In genomic region chr10:17869822-17870662, GRCm38 (mm10) we compare ENCODE assay signal across 8 mouse cellular contexts.
DNase-seq lines count a peak whose midpoint lies in the region; ATAC-seq and TF ChIP-seq lines count a peak whose summit lies in the region.

No protein-coding gene starts in this region.

- no peaks in the 10 kb centered on the region for H3K27me3 ChIP-seq in embryonic facial prominence, embryonic 15.5 days
- no peaks in the 10 kb centered on the region for H3K27me3 ChIP-seq in heart, embryonic 11.5 days (ENCODE audit: control insufficient read depth, insufficient read depth, low read length)
- no peaks in the 10 kb centered on the region for H3K27me3 ChIP-seq in kidney, embryonic 16.5 days (ENCODE audit: insufficient read depth, low read length)
- H3K27me3 ChIP-seq in liver, adult 2 months (ENCODE audit: control insufficient read depth, insufficient read depth, low read length): no peaks in the 10 kb centered on the region
- no peaks in the 10 kb centered on the region for H3K27me3 ChIP-seq in neural tube, embryonic 11.5 days (ENCODE audit: control insufficient read depth, insufficient read depth, low read length)
- H3K27me3 ChIP-seq in stomach, postnatal 0 days (ENCODE audit: control insufficient read depth, insufficient read depth, low read length): no peaks in the 10 kb centered on the region

- H3K79me2 ChIP-seq in liver, adult 2 months (ENCODE audit: control insufficient read depth, insufficient read depth, low read length): no peaks in the 10 kb centered on the region

- H3K27ac ChIP-seq in embryonic facial prominence, embryonic 15.5 days (replicated peaks): no peak overlapping the region
- H3K27ac ChIP-seq in heart, embryonic 11.5 days (ENCODE audit: low read depth, low read length): no peak overlapping the region
- H3K27ac ChIP-seq in kidney, embryonic 16.5 days (ENCODE audit: low read length): no peak overlapping the region
- no peak overlapping the region for H3K27ac ChIP-seq in liver, adult 2 months (replicated peaks; ENCODE audit: insufficient read depth, low read depth, low read length)
- no peak overlapping the region for H3K27ac ChIP-seq in neural tube, embryonic 11.5 days (ENCODE audit: low read depth, low read length)
- H3K27ac ChIP-seq in stomach, postnatal 0 days (replicated peaks): no peak overlapping the region

- no peak overlapping the region for H3K4me2 ChIP-seq in embryonic facial prominence, embryonic 15.5 days (replicated peaks)
- no peak overlapping the region for H3K4me2 ChIP-seq in heart, embryonic 11.5 days
- H3K4me2 ChIP-seq in kidney, embryonic 16.5 days (replicated peaks; ENCODE audit: low read depth, low read length): no peak overlapping the region
- H3K4me2 ChIP-seq in neural tube, embryonic 11.5 days (ENCODE audit: low read depth): no peak overlapping the region
- no peak overlapping the region for H3K4me2 ChIP-seq in stomach, postnatal 0 days (replicated peaks; ENCODE audit: low read depth)

- no peak overlapping the region for H3K9ac ChIP-seq in embryonic facial prominence, embryonic 15.5 days
- H3K9ac ChIP-seq in heart, embryonic 11.5 days (ENCODE audit: low read depth, low read length): no peak overlapping the region
- H3K9ac ChIP-seq in kidney, embryonic 16.5 days (replicated peaks; ENCODE audit: low read length): no peak overlapping the region
- no peak overlapping the region for H3K9ac ChIP-seq in liver, adult 2 months (ENCODE audit: low read depth, low read length)
- H3K9ac ChIP-seq in neural tube, embryonic 11.5 days (ENCODE audit: low read length): no peak overlapping the region
- H3K9ac ChIP-seq in stomach, postnatal 0 days (ENCODE audit: low read length): no peak overlapping the region

- no peak for TF ChIP-seq EP300 in stomach, postnatal 0 days (optimal IDR thresholded peaks at IDR 0.05)

- peak; percentile 88 for ATAC-seq in embryonic facial prominence, embryonic 15.5 days (ENCODE audit: insufficient number of reproducible peaks, low FRiP score, low TSS enrichment, low read depth)
- ATAC-seq in heart, embryonic 11.5 days (replicated peaks; ENCODE audit: insufficient number of reproducible peaks, low FRiP score, low TSS enrichment): peak; percentile 77
- peak; percentile 97 for ATAC-seq in kidney, embryonic 16.5 days (ENCODE audit: low FRiP score, low TSS enrichment)
- ATAC-seq in neural tube, embryonic 11.5 days (ENCODE audit: insufficient read depth, low FRiP score, low TSS enrichment): peak; percentile 85
- peak; percentile 82; the same call in 1 of the 2 replicates for ATAC-seq in stomach, postnatal 0 days (ENCODE audit: low FRiP score, low TSS enrichment)

- H3K9me3 ChIP-seq in embryonic facial prominence, embryonic 15.5 days (replicated peaks): no peaks in the 10 kb centered on the region
- no peaks in the 10 kb centered on the region; the same call in 1 of the 2 replicates for H3K9me3 ChIP-seq in heart, embryonic 11.5 days (replicated peaks; ENCODE audit: control insufficient read depth, low read length)
- no peaks in the 10 kb centered on the region; the same call in 1 of the 2 replicates for H3K9me3 ChIP-seq in kidney, embryonic 16.5 days (ENCODE audit: low read length)
- no peaks in the 10 kb centered on the region for H3K9me3 ChIP-seq in neural tube, embryonic 11.5 days (ENCODE audit: control insufficient read depth, low read length)
- H3K9me3 ChIP-seq in stomach, postnatal 0 days (ENCODE audit: control insufficient read depth, low read length): no peaks in the 10 kb centered on the region

- TF ChIP-seq POLR2A in liver, adult 2 months (IDR thresholded peaks at IDR 0.05; ENCODE audit: extremely low read depth, insufficient read depth, low read length): no peak

- peak; percentile 66 for DNase-seq in A20 (ENCODE audit: low read depth, low spot score)
- peak; percentile 50 for DNase-seq in adrenal gland, postnatal 25 days
- peak; percentile 61 for DNase-seq in liver, adult 2 months (ENCODE audit: extremely low read depth, low read depth, low spot score)
- DNase-seq in neural tube, embryonic 11.5 days (ENCODE audit: low spot score): peak; percentile 63
- DNase-seq in stomach, postnatal 0 days (ENCODE audit: low spot score): peak; percentile 65

- peak; percentile 92 for TF ChIP-seq CTCF in liver, adult 2 months (IDR thresholded peaks at IDR 0.05; ENCODE audit: low read depth, low read length)
- peak; percentile 97 for TF ChIP-seq CTCF in stomach, postnatal 0 days (IDR thresholded peaks at IDR 0.05; ENCODE audit: low read depth)

- H3K36me3 ChIP-seq in embryonic facial prominence, embryonic 15.5 days: no peaks in the 10 kb centered on the region
- H3K36me3 ChIP-seq in heart, embryonic 11.5 days (ENCODE audit: control insufficient read depth, insufficient read depth, low read length): no peaks in the 10 kb centered on the region
- no peaks in the 10 kb centered on the region for H3K36me3 ChIP-seq in kidney, embryonic 16.5 days (ENCODE audit: insufficient read depth, low read length)
- H3K36me3 ChIP-seq in liver, adult 2 months (ENCODE audit: control insufficient read depth, insufficient read depth, low read length): no peaks in the 10 kb centered on the region
- no peaks in the 10 kb centered on the region for H3K36me3 ChIP-seq in neural tube, embryonic 11.5 days (ENCODE audit: control insufficient read depth, insufficient read depth, low read length)
- H3K36me3 ChIP-seq in stomach, postnatal 0 days (ENCODE audit: control insufficient read depth, insufficient read depth, low read length): no peaks in the 10 kb centered on the region

- no peaks in the 10 kb centered on the region for H3K4me1 ChIP-seq in embryonic facial prominence, embryonic 15.5 days
- no peaks in the 10 kb centered on the region for H3K4me1 ChIP-seq in heart, embryonic 11.5 days (ENCODE audit: control insufficient read depth, insufficient read depth, low read length)
- no peaks in the 10 kb centered on the region for H3K4me1 ChIP-seq in kidney, embryonic 16.5 days (ENCODE audit: insufficient read depth, low read length)
- H3K4me1 ChIP-seq in liver, adult 2 months (ENCODE audit: control insufficient read depth, insufficient read depth, low read length): no peaks in the 10 kb centered on the region
- peaks cover 4% of the 10 kb centered on the region; the same call in 1 of the 2 replicates for H3K4me1 ChIP-seq in neural tube, embryonic 11.5 days (ENCODE audit: control insufficient read depth, insufficient read depth, low read length)
- no peaks in the 10 kb centered on the region for H3K4me1 ChIP-seq in stomach, postnatal 0 days (replicated peaks; ENCODE audit: control insufficient read depth, insufficient read depth)

- WGBS in embryonic facial prominence, embryonic 15.5 days: 20% methylated on average over 5 of the region's 5 CpGs
- 27% methylated on average over 5 of the region's 5 CpGs for WGBS in heart, embryonic 11.5 days (ENCODE audit: insufficient replicate concordance)
- 24% methylated on average over 5 of the region's 5 CpGs for WGBS in kidney, embryonic 16.5 days
- WGBS in liver, adult 2 months: 47% methylated on average over 5 of the region's 5 CpGs
- 27% methylated on average over 5 of the region's 5 CpGs for WGBS in neural tube, embryonic 11.5 days
- WGBS in stomach, postnatal 0 days: 22% methylated on average over 5 of the region's 5 CpGs

- H3K4me3 ChIP-seq in embryonic facial prominence, embryonic 15.5 days (replicated peaks): no peak overlapping the region
- H3K4me3 ChIP-seq in heart, embryonic 11.5 days (ENCODE audit: low read depth, low read length): no peak overlapping the region
- no peak overlapping the region for H3K4me3 ChIP-seq in kidney, embryonic 16.5 days (ENCODE audit: low read length)
- H3K4me3 ChIP-seq in liver, adult 2 months (ENCODE audit: insufficient read depth, low read depth, low read length): no peak overlapping the region
- H3K4me3 ChIP-seq in neural tube, embryonic 11.5 days (ENCODE audit: low read depth, low read length): no peak overlapping the region
- H3K4me3 ChIP-seq in stomach, postnatal 0 days (ENCODE audit: low read depth, low read length): no peak overlapping the region
